Mouse (Mus musculus) right cerebral cortex, adult 2 months (tissue): ENCODE results near the gene Psme3.

Experiments
- DNase-seq, 2 experiments: peaks; one replicate each; pipeline ENCODE4 v3.0.0; 2021 to 2022; ENCODE audit warnings: low spot score in 2 of 2

Psme3 gene

GRCm38 (mm10) chr11:101353436-101353835 is 37.4 kb downstream of the Psme3 start:
- no peak for DNase-seq

DNA sequence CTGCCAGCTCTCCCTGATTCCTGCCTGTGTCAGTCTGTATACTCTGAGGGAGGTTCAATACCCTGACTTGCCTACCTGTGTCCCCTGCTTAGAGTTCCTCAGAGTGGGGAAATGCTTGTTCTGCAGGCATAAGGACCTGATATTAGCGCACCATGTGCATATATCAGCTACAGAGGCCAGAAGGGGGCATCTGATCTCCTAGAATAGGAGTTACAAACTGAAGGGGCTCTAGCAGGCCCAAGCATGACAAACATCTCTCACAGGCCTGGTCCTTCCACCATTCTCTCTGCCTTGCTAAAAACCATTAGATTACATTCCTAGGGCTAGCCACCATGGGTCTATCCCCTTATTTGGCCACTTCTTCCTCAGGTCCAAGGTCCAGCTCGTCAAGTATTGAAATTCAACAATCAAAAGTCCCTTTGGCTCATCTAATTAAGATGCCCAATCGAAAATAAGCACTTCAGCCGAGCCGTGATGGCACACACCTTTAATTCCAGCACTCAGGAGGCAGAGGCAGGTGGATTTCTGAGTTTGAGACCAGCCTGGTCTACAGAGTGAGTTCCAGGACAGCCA is 38.5 kb downstream of the Psme3 start:
- no peak for DNase-seq

DNA sequence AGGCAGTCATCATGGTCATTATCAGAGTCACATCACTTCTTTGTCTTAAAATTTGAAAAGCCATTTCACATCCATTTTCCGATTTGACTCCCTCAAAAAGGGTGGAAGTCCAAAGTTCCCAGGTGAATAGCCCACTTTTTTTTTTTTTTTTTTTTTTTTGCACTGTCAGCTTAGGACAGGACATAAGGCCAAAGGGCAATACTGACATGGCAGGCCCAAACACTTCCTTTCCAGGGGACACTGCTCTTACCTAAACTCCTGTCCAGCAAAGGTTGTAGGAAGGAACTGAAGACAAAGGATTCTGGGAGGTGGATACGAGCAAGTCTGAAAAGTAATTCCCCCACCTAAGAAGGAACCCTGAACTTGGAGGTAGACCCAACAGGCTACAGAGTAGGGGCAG is 39.9 kb downstream of the Psme3 start:
- no peak for DNase-seq

GRCm38 (mm10) chr11:101357505-101358182 is 41.6 kb downstream of the Psme3 start:
- DNase-seq, result no peak

DNA sequence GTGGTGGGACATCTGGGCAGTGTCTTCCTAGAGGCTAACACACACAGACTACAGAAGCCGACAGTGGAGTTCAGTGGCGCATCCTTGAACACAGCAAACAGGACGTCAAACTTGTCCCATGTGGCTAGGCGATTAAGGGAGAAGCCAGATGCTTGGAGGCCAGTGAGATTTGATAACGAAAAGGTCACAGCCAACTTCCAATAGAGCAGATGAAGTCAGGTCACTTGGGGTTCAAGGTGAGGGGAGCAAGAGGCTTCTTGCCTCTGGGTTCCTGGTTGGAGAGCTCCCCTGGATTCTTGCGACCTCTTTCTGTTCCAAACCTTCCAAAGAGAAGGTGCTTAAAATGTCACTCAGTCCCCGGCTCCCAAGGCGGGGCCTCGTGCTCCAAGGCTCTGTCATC is 43.8 kb downstream of the Psme3 start:
- DNase-seq, result no peak

- no peak for DNase-seq
These were observed 44.7 kb downstream of the Psme3 start for GRCm38 (mm10) chr11:101360651-101361113.

- DNase-seq, result no peak
These were observed 48.5 kb downstream of the Psme3 start for GRCm38 (mm10) chr11:101364531-101364931.

DNA sequence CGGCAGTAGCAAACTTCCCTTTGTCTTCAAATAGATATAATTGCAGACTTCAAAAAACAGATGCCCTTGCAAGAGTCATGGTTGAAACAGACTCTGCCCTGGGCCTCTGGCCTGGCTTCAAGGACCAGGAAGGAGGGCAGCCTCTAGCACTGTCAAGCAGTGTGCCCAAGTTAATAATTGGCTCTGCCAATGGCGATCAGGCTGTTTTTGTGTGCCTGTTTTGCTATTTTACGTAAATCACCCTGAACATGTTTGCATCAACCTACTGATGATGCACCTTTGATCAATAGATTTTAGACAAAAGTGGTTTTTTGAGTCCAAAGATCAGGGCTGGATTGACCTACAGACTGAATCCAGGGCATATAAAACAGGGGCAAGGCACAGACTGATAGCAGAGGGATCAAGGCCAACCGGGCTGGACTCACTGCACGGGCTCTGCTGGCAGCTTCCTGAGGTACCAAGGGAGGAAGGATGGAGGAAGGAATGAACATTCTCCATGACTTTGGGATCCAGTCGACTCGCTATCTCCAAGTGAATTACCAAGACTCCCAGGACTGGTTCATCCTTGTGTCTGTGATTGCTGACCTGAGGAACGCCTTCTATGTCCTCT is 51.4 kb downstream of the Psme3 start, which contains the start of gene G6pc:
TSS of gene G6pc (plus strand) at position 236 of the 610 bp plus-strand sequence.
- no peak for DNase-seq

GRCm38 (mm10) chr11:101370141-101370540 is 54.1 kb downstream of the Psme3 start:
- no peak for DNase-seq
